28 mouse cellular contexts compared by ENCODE assay signal in the genomic region with DNA sequence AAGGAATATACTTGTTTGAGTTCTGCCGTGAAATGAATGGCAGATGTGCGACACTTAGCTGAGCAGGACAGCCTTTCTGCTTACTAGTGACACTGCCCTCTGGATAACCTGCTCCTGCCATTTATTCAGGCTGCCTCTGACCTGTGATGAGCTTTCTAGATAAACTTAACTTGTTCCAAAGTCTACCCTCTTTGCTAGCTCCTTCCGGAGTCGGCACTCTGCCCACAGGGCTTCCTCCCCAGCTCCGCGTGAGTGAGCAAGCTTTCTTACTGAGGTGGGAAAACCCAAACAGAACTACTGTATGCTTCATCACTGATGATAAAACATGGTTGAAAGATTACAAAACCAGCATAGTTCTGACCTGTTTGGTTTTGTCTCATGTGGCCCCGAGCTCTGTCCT. TPM values are rescaled to one million over a fixed set of nuclear protein-coding genes. Genes with fewer than 3 reads are reported as not detected.
DNase-seq lines count a peak whose midpoint lies in the region; ATAC-seq and TF ChIP-seq lines count a peak whose summit lies in the region.
"Had no signal": no experiment of that assay in that cellular context is flagged by ENCODE, and none has a peak within 500 bp of the region (broad histone marks: within the 10 kb centered on the region; RNA-seq: fewer than 3 reads in every experiment).

No protein-coding gene starts in this region.

- H3K79me2 ChIP-seq in CH12.LX (replicated peaks; ENCODE audit: control insufficient read depth, extremely low read depth, insufficient read depth, poor library complexity, severe bottlenecking) = no peaks in the 10 kb centered on the region

- TF ChIP-seq EP300 in CH12.LX (IDR thresholded peaks at IDR 0.05; ENCODE audit: low read length) = no peak

- peak; percentile 0 to 6 for DNase-seq in kidney, adult 8-10 months
- no peak for DNase-seq in kidney, adult 18-20 months
- DNase-seq in CH12.LX (ENCODE audit: extremely low read depth) = peak; percentile 2
- DNase-seq in embryonic facial prominence, embryonic 10.5 days (ENCODE audit: low spot score) = peak; percentile 19
- peak; percentile 15 for DNase-seq in kidney, postnatal 10 days
- no peak for DNase-seq in thymus, postnatal 0 days (ENCODE audit: low spot score)
- DNase-seq: adrenal gland, adult 8-10 months; adrenal gland, postnatal 36 days; cerebellum, adult 11 months; cerebellum, adult 8-10 months; cerebellum, postnatal 14 days; embryo, embryonic 11 days; forebrain, postnatal 0 days; gastrocnemius, postnatal 36 days; heart, adult 11 months; heart, postnatal 10 days; heart, postnatal 4 days had no signal

- TF ChIP-seq CTCF in CH12.LX (conservative IDR thresholded peaks at IDR 0.05 in 1 of 2, IDR thresholded peaks at IDR 0.05 in 1 of 2; ENCODE audit: low read depth in 2 of 2, low read length in 2 of 2) = no peak

- TF ChIP-seq RAD21 in CH12.LX (IDR thresholded peaks at IDR 0.05; ENCODE audit: low read depth, low read length) = no peak

- 73% methylated on average over 7 of the region's 7 CpGs for WGBS in embryonic facial prominence, embryonic 10.5 days

- in situ Hi-C loops in CH12.LX (cut with MboI; ENCODE audit: low pct_ligation_motif_present, low pct_unique_long_range_greater_than_20kb, low sequenced_read_pairs) = no loop called here

- no peak for TF ChIP-seq POLR2A in CH12.LX (IDR thresholded peaks at IDR 0.05; ENCODE audit: low read depth, low read length)

- H3K4me1 ChIP-seq in CH12.LX (ENCODE audit: control insufficient read depth in 1 of 2, insufficient read depth in 2 of 2) = 0 out of 4 replicates have a peak, but pooled peaks cover 0 to 3% of the 10 kb centered on the region in 2 experiments
- H3K4me1 ChIP-seq in embryonic facial prominence, embryonic 10.5 days = peaks cover 18% of the 10 kb centered on the region
- H3K4me1 ChIP-seq: forebrain, embryonic 13.5 days; hindbrain, embryonic 12.5 days had no signal

- H3K4me2 ChIP-seq in CH12.LX (ENCODE audit: insufficient read depth, low read depth, poor library complexity, severe bottlenecking) = no peak overlapping the region
- H3K4me2 ChIP-seq: embryonic facial prominence, embryonic 13.5 days; forebrain, embryonic 13.5 days; hindbrain, embryonic 12.5 days had no signal

- H3K9me3 ChIP-seq in CH12.LX (replicated peaks; ENCODE audit: low read length) = peaks cover 10% of the 10 kb centered on the region
- H3K9me3 ChIP-seq in embryonic facial prominence, embryonic 10.5 days = no peaks in the 10 kb centered on the region
- H3K9me3 ChIP-seq: embryonic facial prominence, embryonic 13.5 days; forebrain, embryonic 13.5 days; heart, embryonic 10.5 days; hindbrain, embryonic 12.5 days had no signal

- no peaks in the 10 kb centered on the region for H3K27me3 ChIP-seq in CH12.LX (replicated peaks)
- no peaks in the 10 kb centered on the region for H3K27me3 ChIP-seq in embryonic facial prominence, embryonic 10.5 days (replicated peaks; ENCODE audit: low read depth, poor library complexity, severe bottlenecking)
- H3K27me3 ChIP-seq: forebrain, embryonic 13.5 days; hindbrain, embryonic 12.5 days had no signal

- no peaks in the 10 kb centered on the region for H3K36me3 ChIP-seq in CH12.LX (replicated peaks in 1 of 2; ENCODE audit: control insufficient read depth in 1 of 2, insufficient read depth in 1 of 2, low read length in 1 of 2)
- H3K36me3 ChIP-seq in embryonic facial prominence, embryonic 10.5 days (replicated peaks) = no peaks in the 10 kb centered on the region
- H3K36me3 ChIP-seq: embryonic facial prominence, embryonic 13.5 days; heart, embryonic 10.5 days; hindbrain, embryonic 12.5 days had no signal

- H3K27ac ChIP-seq in CH12.LX (ENCODE audit: insufficient read depth, low read depth) = no peak overlapping the region
- no peak overlapping the region for H3K27ac ChIP-seq in embryonic facial prominence, embryonic 10.5 days (replicated peaks)
- H3K27ac ChIP-seq: embryonic facial prominence, embryonic 13.5 days; forebrain, embryonic 13.5 days; heart, embryonic 10.5 days; hindbrain, embryonic 12.5 days had no signal

- ATAC-seq in CD4-positive, CD25-positive, alpha-beta regulatory T cell, adult 4 months = no peak
- no peak for ATAC-seq in megakaryocyte, adult 5-6 weeks (ENCODE audit: poor library complexity, severe bottlenecking)
- ATAC-seq: forebrain, embryonic 13.5 days; forebrain, postnatal 0 days; hindbrain, embryonic 16.5 days had no signal

- dilution Hi-C loops in CH12.LX (cut with MboI; ENCODE audit: extremely low pct_ligation_motif_present, extremely low pct_unique_long_range_greater_than_20kb, low sequenced_read_pairs) = no loop called here

- no peak overlapping the region for H3K9ac ChIP-seq in CH12.LX (ENCODE audit: insufficient read depth, low read depth)
- H3K9ac ChIP-seq: embryonic facial prominence, embryonic 13.5 days; forebrain, embryonic 13.5 days; forebrain, postnatal 0 days; hindbrain, embryonic 12.5 days had no signal

- no peak overlapping the region for H3K4me3 ChIP-seq in CH12.LX (replicated peaks in 1 of 3; ENCODE audit: low read depth in 2 of 3, low read length in 2 of 3, poor library complexity in 1 of 3)
- no peak overlapping the region for H3K4me3 ChIP-seq in embryonic facial prominence, embryonic 10.5 days
- H3K4me3 ChIP-seq: embryonic facial prominence, embryonic 13.5 days; forebrain, embryonic 13.5 days; heart, embryonic 10.5 days; hindbrain, embryonic 12.5 days had no signal

TF ChIP-seq in CH12.LX, 34 proteins besides CTCF, POLR2A, EP300 and RAD21:
- TF ChIP-seq SIN3A (IDR thresholded peaks at IDR 0.05; ENCODE audit: low read length) (no peak), MAZ (IDR thresholded peaks at IDR 0.05; ENCODE audit: low read depth, low read length) (no peak), ETS1 (conservative IDR thresholded peaks at IDR 0.05; ENCODE audit: low read depth, low read length) (no peak), ZNF384 (IDR thresholded peaks at IDR 0.05; ENCODE audit: low read depth, low read length) (no peak), USF1 (IDR thresholded peaks at IDR 0.05; ENCODE audit: low read depth, low read length) (no peak)

RNA-seq across cellular contexts. Expression of a gene that starts 19.2 kb away (rescaled TPM):
- total RNA-seq in CH12.LX (2012; rRNA removed) (not detected in 2 replicates), CH12.LX (2014; rRNA removed) (not detected in 2 replicates)
- polyA plus RNA-seq in CH12.LX (2012; ENCODE audit: insufficient read length, low read depth) = not detected in 2 replicates
- 0.24 TPM in 1 of 2 replicates, not detected in the other for polyA plus RNA-seq in embryonic facial prominence, embryonic 10.5 days (2016; fragmentation: Nextera tagmentation; extraction: Ambion mirVana)
- not detected for polyA plus RNA-seq in CD4-positive, CD25-positive, alpha-beta regulatory T cell, adult 4 months (2017; shearing (Covaris generic))
- polyA plus RNA-seq in thymus, postnatal 0 days (2015; fragmentation: Nextera tagmentation; extraction: Ambion mirVana) = 0.04 TPM in 1 of 2 replicates, not detected in the other
- not detected in 2 replicates for total RNA-seq in megakaryocyte, adult 5-6 weeks (2015)
- not detected in 2 replicates for total RNA-seq in megakaryocyte, adult 5-6 weeks (2017)
- total RNA-seq: common myeloid progenitor, adult 5-6 weeks; ES-E14; gastrocnemius, adult 8-10 months; gastrocnemius, postnatal 36 days had no signal
- polyA plus RNA-seq: C2C12; heart, embryonic 10.5 days had no signal

Comparison
In these comparisons a context has a peak if more than half of its experiments do, and no peak if none do; other contexts are left out.
1. DNase-seq: peak in kidney, adult 8-10 months (2 of 2), CH12.LX (single experiment), embryonic facial prominence, embryonic 10.5 days (single experiment) and kidney, postnatal 10 days (single experiment); none in kidney, adult 18-20 months (single experiment) and thymus, postnatal 0 days (single experiment).